Mouse (Mus musculus): ENCODE data around the gene Ntng2.

Gene Ntng2

GRCm38 (mm10) chr2:29237623-29238022 lies 15.2 kb downstream of the Ntng2 start:
- in situ Hi-C loops (cut with MboI, MseI): no loop called here

DNA sequence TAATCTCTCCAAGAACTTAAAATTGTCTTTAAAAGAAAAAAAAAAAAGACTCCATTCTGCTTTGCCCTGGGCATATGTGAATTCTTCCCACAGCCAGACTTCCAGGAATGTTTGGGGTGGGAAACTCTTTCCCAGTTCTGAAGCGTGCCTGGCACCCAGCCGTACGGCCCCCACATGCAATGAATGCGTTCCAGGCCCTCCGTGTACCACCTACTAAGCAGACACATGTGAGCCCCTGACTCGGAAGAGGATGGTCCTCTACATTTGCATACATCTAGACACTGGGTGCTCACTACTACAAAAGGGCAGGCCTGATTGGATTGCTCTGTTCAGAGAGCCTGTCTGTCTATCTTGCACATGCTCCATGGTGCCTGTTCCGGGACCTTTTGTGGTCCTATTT lies 17.0 kb downstream of the Ntng2 start:
- in situ Hi-C loops (cut with MboI, MseI): no loop called here

GRCm38 (mm10) chr2:29235026-29235425 lies 17.8 kb downstream of the Ntng2 start:
- in situ Hi-C loops (cut with MboI, MseI): no loop called here

GRCm38 (mm10) chr2:29234002-29234401 lies 18.8 kb downstream of the Ntng2 start:
- in situ Hi-C loops (cut with MboI, MseI): no loop called here

DNA sequence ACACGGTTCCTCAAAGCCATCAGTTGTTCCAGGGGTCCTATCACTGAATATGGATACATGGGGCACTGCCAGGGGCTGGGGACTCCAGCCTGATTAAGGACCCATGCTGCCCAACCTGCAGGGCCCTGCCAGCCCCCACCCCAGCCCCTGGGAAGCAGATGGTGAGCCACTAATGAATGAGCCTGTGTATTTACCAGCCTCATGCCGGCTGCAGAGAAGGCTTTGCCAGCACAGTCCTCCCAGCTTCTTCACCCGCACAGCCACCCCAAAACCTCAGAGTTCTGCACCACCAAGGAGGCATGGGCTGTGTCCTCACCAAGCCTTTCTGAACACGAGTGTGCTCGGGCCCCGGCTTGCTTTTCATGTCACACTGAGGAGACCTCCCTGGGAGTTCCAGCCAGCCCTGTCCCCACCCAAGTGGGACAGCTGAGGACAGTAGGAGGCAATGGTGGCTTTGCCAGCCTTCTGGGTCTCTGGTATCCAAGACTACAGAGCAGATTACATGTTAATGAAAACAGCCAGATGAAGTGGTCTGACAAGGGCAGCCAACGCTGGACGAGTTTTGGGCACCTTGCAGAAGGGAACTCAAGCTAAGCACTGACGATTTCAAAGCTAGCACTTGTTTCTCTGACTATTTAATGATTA lies 22.5 kb downstream of the Ntng2 start:
- in situ Hi-C loops (cut with MboI, MseI): no loop called here

DNA sequence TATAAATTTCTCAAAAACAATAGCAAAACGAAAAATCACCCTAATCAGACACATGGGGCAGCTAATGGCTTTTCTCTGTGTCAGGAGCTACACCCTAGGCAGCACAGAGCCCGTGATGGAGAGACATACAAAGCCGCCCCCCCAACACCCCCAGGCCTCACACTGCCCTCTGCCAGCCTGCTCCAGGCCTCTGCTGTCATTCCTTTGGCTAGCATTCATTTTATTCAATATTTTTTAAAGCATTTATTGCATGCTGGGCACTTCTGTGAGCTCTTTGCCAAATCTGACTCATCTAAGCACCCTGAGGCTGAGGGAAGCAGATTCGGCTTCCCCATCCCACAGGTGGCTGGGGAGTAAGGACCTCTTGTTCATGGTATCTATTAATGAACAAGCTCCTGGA lies 26.1 kb downstream of the Ntng2 start:
- in situ Hi-C loops (cut with MboI, MseI): no loop called here

DNA sequence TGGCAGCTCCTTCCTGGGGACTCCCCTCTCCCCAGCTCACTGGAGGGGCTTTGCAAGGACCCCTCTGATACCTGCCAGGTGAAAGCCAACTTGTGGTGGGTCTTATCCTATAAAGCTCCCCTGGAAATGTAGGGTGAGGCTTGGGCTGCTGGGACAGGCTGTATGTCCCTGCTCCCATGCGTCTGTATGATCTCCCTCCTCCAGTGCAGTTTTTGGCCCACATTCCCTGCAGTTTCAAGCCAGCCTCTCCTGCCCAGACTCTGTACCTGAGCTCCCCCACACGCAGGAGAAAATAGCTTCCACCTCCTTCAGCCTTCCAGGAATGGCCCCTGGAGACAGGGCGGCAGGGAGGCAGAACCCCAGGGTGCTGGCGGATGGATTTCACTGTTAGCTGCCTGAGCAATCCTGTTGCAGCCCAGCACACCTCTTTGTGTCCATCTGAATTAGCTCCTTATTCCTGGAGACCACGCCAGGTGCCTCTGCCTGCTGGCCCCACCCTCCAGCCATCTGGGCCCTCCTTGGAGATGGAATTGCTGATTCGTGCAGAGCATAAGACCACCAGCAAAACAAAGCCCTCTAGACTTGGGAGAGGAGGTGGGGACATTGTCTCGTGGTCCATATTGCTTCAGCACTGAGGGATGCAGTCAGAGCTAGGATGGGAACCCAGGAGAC lies 29.1 kb downstream of the Ntng2 start:
- in situ Hi-C loops (cut with MboI, MseI): loop anchor here in 1 of 2 experiments (25.0 kb wide), 1 partner anchor 339 kb away; no protein-coding TSS in a partner anchor

DNA sequence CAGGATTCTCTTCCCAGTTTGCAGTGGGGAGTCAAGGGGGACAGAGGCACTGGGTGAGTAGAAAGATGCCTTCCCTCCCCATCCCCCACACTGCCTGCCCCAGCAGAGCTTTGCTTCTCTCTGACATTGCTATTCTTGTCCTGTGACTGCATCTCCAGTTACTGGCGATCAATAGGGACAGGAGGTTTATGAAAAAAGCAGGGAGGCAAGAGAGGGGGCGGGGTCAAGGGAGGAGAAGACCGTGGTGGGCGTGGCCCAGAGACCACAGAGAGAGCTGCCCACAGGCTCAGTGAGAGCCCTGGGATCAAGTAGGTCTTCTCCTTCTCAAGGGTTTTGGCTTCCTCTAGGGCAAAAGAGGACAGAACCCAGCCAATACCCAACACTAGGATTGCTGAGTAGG lies 30.5 kb downstream of the Ntng2 start:
- in situ Hi-C loops (cut with MboI, MseI): loop anchor here in 1 of 2 experiments (25.0 kb wide), 1 partner anchor 340 kb away; no protein-coding TSS in a partner anchor

- in situ Hi-C loops (cut with MboI, MseI): loop anchor here in 1 of 2 experiments (25.0 kb wide), 1 partner anchor 343 kb away; no protein-coding TSS in a partner anchor
Observed at GRCm38 (mm10) chr2:29218831-29219230, 34.0 kb downstream of the Ntng2 start.

DNA sequence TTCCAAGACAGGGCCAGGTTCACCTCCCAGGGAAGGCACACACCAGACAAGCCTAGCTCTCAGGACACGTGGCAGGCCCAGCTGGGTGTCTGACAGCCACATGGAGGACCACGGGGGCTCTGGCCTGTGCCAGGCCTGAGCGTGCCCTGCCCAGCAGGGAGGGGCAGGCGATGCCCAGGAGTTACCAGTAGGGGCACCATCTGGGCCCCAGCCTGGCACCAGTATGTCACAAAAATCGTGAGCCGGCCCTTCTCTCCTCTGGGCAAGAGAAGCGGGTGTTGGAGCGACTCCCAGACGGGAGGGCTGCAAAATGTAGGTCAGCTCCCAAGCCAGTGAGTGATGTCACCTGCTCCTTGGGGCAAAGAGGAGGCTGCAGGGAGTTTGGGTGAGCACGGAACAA lies 34.9 kb downstream of the Ntng2 start:
- in situ Hi-C loops (cut with MboI, MseI): loop anchor here in 1 of 2 experiments (25.0 kb wide), 1 partner anchor 344 kb away; no protein-coding TSS in a partner anchor

GRCm38 (mm10) chr2:29217042-29217441 lies 35.8 kb downstream of the Ntng2 start:
- in situ Hi-C loops (cut with MboI, MseI): loop anchor here in 1 of 2 experiments (25.0 kb wide), 1 partner anchor 345 kb away; no protein-coding TSS in a partner anchor

- in situ Hi-C loops (cut with MboI, MseI): loop anchor here in 1 of 2 experiments (25.0 kb wide), 1 partner anchor 346 kb away; no protein-coding TSS in a partner anchor
Observed at GRCm38 (mm10) chr2:29216286-29217012, 36.4 kb downstream of the Ntng2 start.

- in situ Hi-C loops (cut with MboI, MseI): loop anchor here (5.0 to 25.0 kb wide), 2 partner anchors 351 to 356 kb away; no protein-coding TSS in a partner anchor
Observed at GRCm38 (mm10) chr2:29206156-29206555, 46.6 kb downstream of the Ntng2 start.

GRCm38 (mm10) chr2:29201223-29201955 lies 51.4 kb downstream of the Ntng2 start:
- in situ Hi-C loops (cut with MboI, MseI): loop anchor here in 1 of 2 experiments (25.0 kb wide), 1 partner anchor 361 kb away; no protein-coding TSS in a partner anchor

DNA sequence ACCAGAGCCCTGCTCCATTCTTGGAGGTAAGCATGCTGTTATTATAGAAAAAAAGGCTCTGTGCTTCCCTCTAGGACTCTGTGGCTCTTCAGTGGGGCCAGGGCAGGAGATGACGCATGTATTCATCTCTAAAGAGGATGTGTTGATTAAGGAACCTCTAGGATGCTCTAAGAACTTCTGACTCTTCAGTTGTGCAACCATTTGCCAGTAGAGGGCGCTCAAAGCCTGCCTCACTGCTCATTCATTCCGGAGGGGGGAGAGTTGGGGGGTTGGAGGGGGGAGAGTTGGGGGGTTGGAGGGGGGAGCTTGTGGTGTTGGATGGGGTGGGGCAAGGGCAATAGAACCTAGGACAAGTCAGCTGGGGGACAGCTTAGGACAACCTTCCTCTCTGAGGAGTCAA lies 52.9 kb downstream of the Ntng2 start:
- in situ Hi-C loops (cut with MboI, MseI): loop anchor here in 1 of 2 experiments (25.0 kb wide), 1 partner anchor 362 kb away; no protein-coding TSS in a partner anchor

GRCm38 (mm10) chr2:29198446-29198845 lies 54.4 kb downstream of the Ntng2 start:
- in situ Hi-C loops (cut with MboI, MseI): no loop called here

DNA sequence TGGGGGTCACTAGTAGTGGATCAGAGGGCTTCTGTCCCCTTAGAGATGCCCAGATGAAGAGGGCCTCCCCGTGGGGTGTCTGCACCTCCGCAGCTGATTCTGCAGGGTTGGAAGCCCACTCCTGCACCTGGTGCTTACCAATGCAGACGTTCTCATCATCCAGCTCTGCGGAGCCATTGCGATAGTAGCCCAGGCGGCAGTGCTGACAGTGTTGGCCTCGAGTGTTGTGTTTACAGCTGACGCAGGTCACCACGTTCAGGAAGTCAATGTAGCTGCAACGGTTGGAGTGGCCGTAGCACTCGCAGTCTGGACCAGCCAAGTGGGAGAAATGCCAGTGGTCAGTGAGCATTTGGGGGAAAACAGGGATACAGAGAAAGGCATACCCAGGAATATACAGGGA lies 56.0 kb downstream of the Ntng2 start:
- in situ Hi-C loops (cut with MboI, MseI): no loop called here

- in situ Hi-C loops (cut with MboI, MseI): no loop called here
Observed at GRCm38 (mm10) chr2:29194547-29195463, 58.0 kb downstream of the Ntng2 start.

GRCm38 (mm10) chr2:29193819-29194546 lies 58.8 kb downstream of the Ntng2 start:
- in situ Hi-C loops (cut with MboI, MseI): no loop called here
